In genomic region chr2:59389971-59390370, GRCm38 (mm10) we compare ENCODE assay signal across 24 mouse cellular contexts.
DNase-seq lines count a peak whose midpoint lies in the region; ATAC-seq and TF ChIP-seq lines count a peak whose summit lies in the region.
"Had no signal": no experiment of that assay in that cellular context is flagged by ENCODE, and none has a peak within 500 bp of the region (broad histone marks: within the 10 kb centered on the region; RNA-seq: fewer than 3 reads in every experiment).

No protein-coding gene starts in this region.

- ATAC-seq in forebrain, embryonic 14.5 days, result peak; percentile 82; the same call in 1 of the 2 replicates
- no peak for ATAC-seq in forebrain, embryonic 12.5 days (ENCODE audit: low FRiP score)
- ATAC-seq: CD4-positive, CD25-positive, alpha-beta regulatory T cell, adult 4 months had no signal

- TF ChIP-seq CTCF in layer of hippocampus, adult 2 months (conservative IDR thresholded peaks at IDR 0.05), result no peak

- H3K9me3 ChIP-seq in forebrain, embryonic 14.5 days (replicated peaks; ENCODE audit: control insufficient read depth, low read length), result no peaks in the 10 kb centered on the region
- H3K9me3 ChIP-seq in forebrain, embryonic 12.5 days, result no peaks in the 10 kb centered on the region
- H3K9me3 ChIP-seq: neural tube, embryonic 12.5 days had no signal

- no peak overlapping the region for H3K27ac ChIP-seq in forebrain, embryonic 14.5 days (ENCODE audit: low read depth, low read length)
- H3K27ac ChIP-seq in forebrain, embryonic 12.5 days, result no peak overlapping the region
- peak overlapping the region; percentile 46; the same call in 1 of the 2 replicates for H3K27ac ChIP-seq in layer of hippocampus, adult 2 months
- H3K27ac ChIP-seq: left cerebral cortex, adult 2 months; liver, embryonic 14.5 days; neural tube, embryonic 12.5 days had no signal

- no peaks in the 10 kb centered on the region for H3K36me3 ChIP-seq in forebrain, embryonic 14.5 days (ENCODE audit: control insufficient read depth, insufficient read depth, low read length)
- H3K36me3 ChIP-seq in forebrain, embryonic 12.5 days (replicated peaks), result no peaks in the 10 kb centered on the region
- H3K36me3 ChIP-seq: neural tube, embryonic 12.5 days had no signal

- H3K27me3 ChIP-seq in forebrain, embryonic 14.5 days (replicated peaks; ENCODE audit: control insufficient read depth, insufficient read depth, low read length), result no peaks in the 10 kb centered on the region
- no peaks in the 10 kb centered on the region for H3K27me3 ChIP-seq in forebrain, embryonic 12.5 days
- H3K27me3 ChIP-seq: neural tube, embryonic 12.5 days had no signal

- no peak overlapping the region for H3K4me2 ChIP-seq in forebrain, embryonic 14.5 days (ENCODE audit: low read length)
- no peak overlapping the region for H3K4me2 ChIP-seq in forebrain, embryonic 12.5 days
- H3K4me2 ChIP-seq: heart, embryonic 11.5 days; lung, embryonic 14.5 days; neural tube, embryonic 12.5 days had no signal

- 73% methylated on average over 5 of the region's 5 CpGs for WGBS in forebrain, embryonic 14.5 days
- 87% methylated on average over 5 of the region's 5 CpGs for WGBS in forebrain, embryonic 12.5 days

- intact Hi-C loops in gastrocnemius, postnatal 14 days (cut with DNase I; ENCODE audit: low total_unique reads), result no loop called here

- DNase-seq in forebrain, embryonic 14.5 days (ENCODE audit: low spot score), result peak; percentile 65
- peak in 1 of 2 experiments; percentile 57 for DNase-seq in layer of hippocampus, adult 2 months (ENCODE audit: low spot score in 2 of 2)
- DNase-seq in layer of hippocampus, postnatal 10 days (ENCODE audit: low spot score in 2 of 2), result no peak
- DNase-seq in brain, adult 2 months (ENCODE audit: low read depth, low spot score), result peak; percentile 61
- peak; percentile 61 for DNase-seq in layer of hippocampus, adult 9-11 months
- no peak for DNase-seq in gastrocnemius, postnatal 14 days
- DNase-seq in gastrocnemius, postnatal 10 days, result no peak
- DNase-seq: adrenal gland, postnatal 14 days; cerebellum, adult 11 months; cerebellum, postnatal 10 days; heart, adult 11 months; kidney, adult 11 months; kidney, postnatal 4 days; lung, embryonic 14.5 days; retina, postnatal 1 day; right cerebral cortex, postnatal 25 days; spleen, adult 18-20 months; thymus, postnatal 25 days had no signal

- H3K4me3 ChIP-seq in forebrain, embryonic 14.5 days (ENCODE audit: low read depth, low read length), result no peak overlapping the region
- no peak overlapping the region for H3K4me3 ChIP-seq in forebrain, embryonic 12.5 days (replicated peaks)
- no peak overlapping the region for H3K4me3 ChIP-seq in layer of hippocampus, adult 2 months
- H3K4me3 ChIP-seq: left cerebral cortex, adult 2 months; neural tube, embryonic 12.5 days had no signal

- H3K4me1 ChIP-seq in forebrain, embryonic 14.5 days (ENCODE audit: control insufficient read depth, insufficient read depth, low read length), result no peaks in the 10 kb centered on the region
- H3K4me1 ChIP-seq in forebrain, embryonic 12.5 days, result no peaks in the 10 kb centered on the region
- H3K4me1 ChIP-seq: neural tube, embryonic 12.5 days had no signal

- no peak overlapping the region for H3K9ac ChIP-seq in forebrain, embryonic 14.5 days (ENCODE audit: low read length)
- no peak overlapping the region for H3K9ac ChIP-seq in forebrain, embryonic 12.5 days
- H3K9ac ChIP-seq: liver, embryonic 14.5 days; lung, embryonic 14.5 days; neural tube, embryonic 12.5 days had no signal

Comparison
In these comparisons a context has a peak if more than half of its experiments do, and no peak if none do; other contexts are left out.
1. DNase-seq: peak in forebrain, embryonic 14.5 days (single experiment), brain, adult 2 months (single experiment) and layer of hippocampus, adult 9-11 months (single experiment); none in layer of hippocampus, postnatal 10 days (0 of 2), gastrocnemius, postnatal 14 days (single experiment) and gastrocnemius, postnatal 10 days (single experiment).